Comparison of ENCODE assay signal across 9 mouse cellular contexts in genomic region chr3:54989358-54989757, GRCm38 (mm10).
DNase-seq lines count a peak whose midpoint lies in the region; ATAC-seq lines count a peak whose summit lies in the region.
"Had no signal": no experiment of that assay in that cellular context is flagged by ENCODE, and none has a peak within 500 bp of the region (broad histone marks: within the 10 kb centered on the region; RNA-seq: fewer than 3 reads in every experiment).

No protein-coding gene starts in this region.

- no peaks in the 10 kb centered on the region for H3K9me3 ChIP-seq in heart, embryonic 11.5 days (replicated peaks; ENCODE audit: control insufficient read depth, low read length)
- no peaks in the 10 kb centered on the region for H3K9me3 ChIP-seq in neural tube, embryonic 15.5 days (replicated peaks)
- H3K9me3 ChIP-seq: embryonic facial prominence, embryonic 12.5 days had no signal

- H3K4me2 ChIP-seq in heart, embryonic 11.5 days: no peak overlapping the region
- H3K4me2 ChIP-seq in neural tube, embryonic 15.5 days: no peak overlapping the region; the same call in 1 of the 2 replicates
- H3K4me2 ChIP-seq: embryonic facial prominence, embryonic 12.5 days had no signal

- peak; percentile 72 to 73 for DNase-seq in heart, adult 18-20 months
- peak; percentile 75 for DNase-seq in adipocyte (ENCODE audit: low spot score)
- peak; percentile 80 for DNase-seq in gastrocnemius, postnatal 10 days
- peak; percentile 41 to 65 for DNase-seq in kidney, postnatal 36 days
- DNase-seq in spleen, postnatal 4 days (ENCODE audit: low spot score in 2 of 2): no peak
- no peak for DNase-seq in spleen, postnatal 14 days (ENCODE audit: low spot score in 2 of 2)

- H3K4me1 ChIP-seq in heart, embryonic 11.5 days (ENCODE audit: control insufficient read depth, insufficient read depth, low read length): no peaks in the 10 kb centered on the region
- H3K4me1 ChIP-seq in neural tube, embryonic 15.5 days: peaks cover 12% of the 10 kb centered on the region
- H3K4me1 ChIP-seq: embryonic facial prominence, embryonic 12.5 days had no signal

- no peak overlapping the region for H3K9ac ChIP-seq in heart, embryonic 11.5 days (ENCODE audit: low read depth, low read length)
- H3K9ac ChIP-seq in neural tube, embryonic 15.5 days (replicated peaks): no peak overlapping the region
- H3K9ac ChIP-seq: embryonic facial prominence, embryonic 12.5 days had no signal

- no peaks in the 10 kb centered on the region for H3K36me3 ChIP-seq in heart, embryonic 11.5 days (ENCODE audit: control insufficient read depth, insufficient read depth, low read length)
- no peaks in the 10 kb centered on the region for H3K36me3 ChIP-seq in neural tube, embryonic 15.5 days
- H3K36me3 ChIP-seq: embryonic facial prominence, embryonic 12.5 days had no signal

- no peak for ATAC-seq in heart, embryonic 11.5 days (replicated peaks; ENCODE audit: insufficient number of reproducible peaks, low FRiP score, low TSS enrichment)
- peak; percentile 66 for ATAC-seq in neural tube, embryonic 15.5 days (ENCODE audit: low FRiP score)

- no peak overlapping the region for H3K4me3 ChIP-seq in heart, embryonic 11.5 days (ENCODE audit: low read depth, low read length)
- H3K4me3 ChIP-seq in neural tube, embryonic 15.5 days (replicated peaks): no peak overlapping the region
- H3K4me3 ChIP-seq: embryonic facial prominence, embryonic 12.5 days had no signal

- no peaks in the 10 kb centered on the region for H3K27me3 ChIP-seq in heart, embryonic 11.5 days (ENCODE audit: control insufficient read depth, insufficient read depth, low read length)
- no peaks in the 10 kb centered on the region for H3K27me3 ChIP-seq in neural tube, embryonic 15.5 days (replicated peaks)
- H3K27me3 ChIP-seq: embryonic facial prominence, embryonic 12.5 days had no signal

- H3K27ac ChIP-seq in heart, embryonic 11.5 days (ENCODE audit: low read depth, low read length): no peak overlapping the region
- 0 out of 2 replicates have a peak overlapping the region, but pooled peaks have one; percentile 13 for H3K27ac ChIP-seq in neural tube, embryonic 15.5 days (replicated peaks)
- H3K27ac ChIP-seq: embryonic facial prominence, embryonic 12.5 days had no signal

- WGBS in heart, embryonic 11.5 days (ENCODE audit: insufficient replicate concordance): 55% methylated on average over 8 of the region's 8 CpGs
- whole genome bisulfite sequencing in neural tube, embryonic 15.5 days: 39% methylated on average over 8 of the region's 8 CpGs

Comparison
In these comparisons a context has a peak if more than half of its experiments do, and no peak if none do; other contexts are left out.
1. DNase-seq: peak in heart, adult 18-20 months (2 of 2), adipocyte (single experiment), gastrocnemius, postnatal 10 days (single experiment) and kidney, postnatal 36 days (2 of 2); none in spleen, postnatal 4 days (0 of 2) and spleen, postnatal 14 days (0 of 2).